Mouse (Mus musculus): ENCODE data around the gene Prkch. TPM values are rescaled to one million over a fixed set of nuclear protein-coding genes. Genes with fewer than 3 reads are reported as not detected.

Gene Prkch
- polyA plus RNA-seq, 1 experiment from 2014 or later, result 1.9 TPM

DNA sequence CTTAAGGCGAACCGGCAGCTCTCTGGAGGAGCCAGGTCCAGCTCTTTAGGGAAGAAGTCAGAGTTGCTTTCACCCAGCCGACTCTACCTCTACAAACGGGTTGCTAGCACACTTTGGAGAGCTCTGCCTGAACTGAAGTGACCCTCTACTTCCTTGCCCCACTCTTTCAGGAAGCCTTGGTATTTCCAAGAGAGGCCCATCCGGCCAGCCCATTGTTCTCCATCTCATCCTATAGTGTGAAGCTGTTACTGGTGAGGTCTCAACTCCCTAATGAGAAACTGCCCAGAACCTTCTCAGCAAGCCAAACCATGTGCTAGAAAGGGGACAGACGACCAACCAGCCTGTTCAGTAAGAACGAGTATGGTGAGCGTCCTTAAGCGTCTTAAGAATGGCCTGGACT lies 1.3 kb upstream of the Prkch start:
- peaks cover 50% of the 10 kb centered on the region for H3K27me3 ChIP-seq
- H3K36me3 ChIP-seq (replicated peaks), result no peaks in the 10 kb centered on the region
- no peak overlapping the region for H3K9ac ChIP-seq
- H3K4me1 ChIP-seq (replicated peaks), result no peaks in the 10 kb centered on the region; the same call in 1 of the 2 replicates
- no peak for ATAC-seq (ENCODE audit: insufficient read depth)
- H3K4me2 ChIP-seq, result no peak overlapping the region
- WGBS (ENCODE audit: insufficient replicate concordance), result 51% methylated on average over 9 of the region's 9 CpGs
- H3K4me3 ChIP-seq (replicated peaks), result no peak overlapping the region
- H3K27ac ChIP-seq (replicated peaks), result no peak overlapping the region
- H3K9me3 ChIP-seq (replicated peaks), result no peaks in the 10 kb centered on the region

DNA sequence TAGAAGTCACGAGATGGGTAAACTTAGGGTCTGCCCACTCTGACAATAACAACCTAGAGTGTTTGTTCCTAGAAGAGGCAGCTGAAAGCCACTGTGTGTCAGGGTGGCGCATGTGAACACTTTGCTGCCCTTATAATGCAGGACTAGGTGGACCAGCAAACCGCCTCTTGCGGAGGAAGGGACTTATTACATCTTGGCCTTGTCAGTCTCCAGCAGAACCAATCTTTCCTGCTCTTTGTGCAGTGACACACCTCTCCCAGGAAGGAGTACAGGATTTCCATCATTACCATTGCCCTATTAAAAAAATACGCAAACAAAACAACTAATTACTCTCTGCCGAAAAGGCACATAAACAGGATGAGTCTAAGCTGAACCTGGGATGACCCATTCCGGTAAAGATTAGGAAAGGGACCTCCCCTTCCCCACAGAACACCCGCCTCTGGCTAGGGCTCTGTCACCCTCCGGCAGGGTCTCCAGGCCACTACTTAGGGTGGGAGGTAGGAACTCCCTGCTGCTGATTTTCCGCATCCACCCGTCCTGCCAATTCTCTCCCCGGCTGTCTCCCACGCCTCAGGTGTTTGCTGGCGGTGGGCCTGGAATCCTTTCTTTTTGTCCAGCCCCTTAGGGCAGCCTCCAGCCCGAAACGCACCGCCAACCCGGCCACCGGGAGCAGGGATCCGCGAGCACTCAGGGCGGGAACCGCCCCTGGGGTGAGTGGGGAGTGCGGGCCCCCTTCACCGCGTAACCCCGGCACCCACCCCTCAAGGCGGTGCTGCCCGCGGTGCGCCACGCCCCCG lies 585 bp upstream of the Prkch start:
- Histone ChIP-seq H3K9me3 (replicated peaks) (no peaks in the 10 kb centered on the region), H3K4me1 (replicated peaks) (no peaks in the 10 kb centered on the region; the same call in 1 of the 2 replicates), H3K9ac (no peak overlapping the region), H3K4me3 (replicated peaks) (peak overlapping the region; percentile 59), H3K27ac (replicated peaks) (0 out of 2 replicates have a peak overlapping the region, but pooled peaks have one; percentile 19), H3K4me2 (peak overlapping the region; percentile 77), H3K27me3 (peaks cover 50% of the 10 kb centered on the region), H3K36me3 (replicated peaks) (no peaks in the 10 kb centered on the region)
- peak; percentile 60 for ATAC-seq (ENCODE audit: insufficient read depth)
- WGBS (ENCODE audit: insufficient replicate concordance), result 9% methylated on average over 33 of the region's 33 CpGs

DNA sequence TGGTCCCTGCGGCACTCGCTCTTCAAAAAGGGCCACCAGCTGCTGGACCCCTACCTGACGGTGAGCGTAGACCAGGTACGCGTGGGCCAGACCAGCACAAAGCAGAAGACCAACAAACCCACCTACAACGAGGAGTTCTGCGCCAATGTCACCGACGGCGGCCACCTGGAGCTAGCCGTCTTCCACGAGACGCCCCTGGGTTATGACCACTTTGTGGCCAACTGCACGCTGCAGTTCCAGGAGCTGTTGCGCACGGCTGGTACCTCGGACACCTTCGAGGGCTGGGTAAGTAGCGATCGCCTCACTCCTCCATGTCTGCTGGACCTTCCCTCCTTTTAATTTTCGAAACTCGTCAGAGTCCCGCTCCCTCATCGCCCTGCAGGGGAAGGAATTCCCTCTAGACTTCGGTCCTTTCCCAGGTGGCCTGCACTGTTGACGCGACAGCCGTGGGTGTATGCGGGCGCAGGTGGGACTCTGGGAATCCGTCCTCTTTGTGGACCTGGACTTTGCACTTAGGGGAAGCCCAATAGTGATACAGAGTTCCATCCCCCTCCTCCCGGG lies 725 bp downstream of the Prkch start:
- H3K27me3 ChIP-seq, result peaks cover 50% of the 10 kb centered on the region
- H3K4me3 ChIP-seq (replicated peaks), result peak overlapping the region; percentile 59
- peak overlapping the region; percentile 38; the same call in 1 of the 2 replicates for H3K9ac ChIP-seq
- no peak overlapping the region for H3K27ac ChIP-seq (replicated peaks)
- WGBS (ENCODE audit: insufficient replicate concordance), result under 1% methylated on average over 33 of the region's 33 CpGs
- H3K4me1 ChIP-seq (replicated peaks), result no peaks in the 10 kb centered on the region; the same call in 1 of the 2 replicates
- H3K4me2 ChIP-seq, result peak overlapping the region; percentile 77
- H3K36me3 ChIP-seq (replicated peaks), result no peaks in the 10 kb centered on the region
- no peaks in the 10 kb centered on the region for H3K9me3 ChIP-seq (replicated peaks)
- no peak for ATAC-seq (ENCODE audit: insufficient read depth)

DNA sequence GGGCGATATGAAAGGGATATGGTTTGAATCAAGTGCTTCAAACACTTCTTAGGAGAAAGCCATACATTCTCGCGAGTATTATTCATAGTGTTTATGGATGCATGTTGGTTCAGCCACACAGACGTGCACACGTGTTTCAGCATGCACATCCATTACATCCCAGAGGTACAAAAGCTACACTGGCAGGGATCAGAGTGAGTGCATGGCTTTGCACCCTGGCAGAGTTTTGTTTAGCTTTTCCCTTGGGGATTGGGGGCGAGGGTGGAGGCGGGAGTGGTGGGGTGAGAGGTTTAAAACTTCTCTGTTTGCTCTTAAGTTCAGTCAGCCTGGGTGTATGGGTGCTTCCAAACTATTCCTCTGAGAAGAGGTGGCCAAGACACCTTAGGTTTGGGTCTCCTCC lies 1.3 kb downstream of the Prkch start:
- no peaks in the 10 kb centered on the region for H3K9me3 ChIP-seq (replicated peaks)
- peaks cover 50% of the 10 kb centered on the region for H3K27me3 ChIP-seq
- no peaks in the 10 kb centered on the region for H3K36me3 ChIP-seq (replicated peaks)
- ATAC-seq (ENCODE audit: insufficient read depth), result no peak
- peak overlapping the region; percentile 77 for H3K4me2 ChIP-seq
- no peak overlapping the region for H3K9ac ChIP-seq
- WGBS (ENCODE audit: insufficient replicate concordance), result 2% methylated on average over 7 of the region's 7 CpGs
- H3K4me3 ChIP-seq (replicated peaks), result peak overlapping the region; percentile 59
- no peak overlapping the region for H3K27ac ChIP-seq (replicated peaks)
- no peaks in the 10 kb centered on the region; the same call in 1 of the 2 replicates for H3K4me1 ChIP-seq (replicated peaks)

DNA sequence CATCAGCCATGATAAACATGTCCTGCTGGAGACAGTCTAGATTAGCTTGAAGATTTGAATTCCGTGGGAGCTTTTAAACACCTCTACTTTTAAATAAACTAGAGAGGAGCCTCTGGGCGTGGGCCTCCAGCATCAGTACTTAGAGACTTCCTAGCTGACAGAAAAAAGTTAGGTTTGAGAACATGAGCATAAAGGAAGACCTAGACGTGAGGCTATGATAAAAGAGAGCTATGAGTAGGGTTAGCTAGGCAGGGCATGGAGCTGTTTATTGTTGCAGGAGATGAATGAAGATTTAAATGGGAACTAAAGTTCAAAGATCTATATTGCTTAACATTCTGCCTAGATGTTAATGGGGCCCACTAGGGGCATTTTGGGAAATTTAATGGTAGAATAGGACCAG lies 2.7 kb downstream of the Prkch start:
- Histone ChIP-seq H3K9ac (no peak overlapping the region), H3K4me2 (no peak overlapping the region), H3K27ac (replicated peaks) (no peak overlapping the region), H3K9me3 (replicated peaks) (no peaks in the 10 kb centered on the region), H3K4me3 (replicated peaks) (no peak overlapping the region), H3K27me3 (peaks cover 41% of the 10 kb centered on the region), H3K36me3 (replicated peaks) (no peaks in the 10 kb centered on the region), H3K4me1 (replicated peaks) (no peaks in the 10 kb centered on the region; the same call in 1 of the 2 replicates)
- no peak for ATAC-seq (ENCODE audit: insufficient read depth)
- WGBS (ENCODE audit: insufficient replicate concordance), result 28% methylated on average over 3 of the region's 3 CpGs

DNA sequence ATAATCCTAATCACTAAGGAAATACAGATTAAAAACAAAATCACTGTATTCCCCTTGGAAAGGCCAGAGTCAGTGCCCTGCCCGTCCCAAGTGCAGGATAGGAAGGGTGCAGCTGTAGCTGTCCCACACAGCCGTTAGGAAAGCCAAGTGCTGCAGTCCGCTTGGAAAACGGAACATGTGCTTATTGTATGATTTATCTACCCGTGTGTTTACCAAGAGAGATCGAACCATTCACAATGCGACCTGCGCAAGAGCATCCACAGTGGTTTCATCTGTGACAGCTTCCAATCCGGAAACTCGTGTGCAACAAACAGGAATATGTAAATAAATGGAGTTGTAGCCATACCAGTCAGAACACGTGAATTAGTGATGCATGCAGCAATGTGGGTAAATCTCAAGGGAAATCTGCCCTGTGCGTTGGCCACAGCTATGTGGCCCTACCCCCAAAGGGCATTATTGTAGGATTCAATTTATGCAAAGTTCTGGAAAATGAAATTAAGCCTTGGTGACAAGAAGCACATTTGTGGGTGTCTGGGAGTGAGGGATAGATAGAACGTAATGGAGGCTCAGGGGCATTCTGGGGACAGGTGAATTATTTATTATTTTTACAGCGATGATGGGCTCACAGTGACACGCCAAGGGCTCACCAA lies 6.2 kb downstream of the Prkch start:
- no peak overlapping the region for H3K4me3 ChIP-seq (replicated peaks)
- no peak overlapping the region for H3K9ac ChIP-seq
- no peak for ATAC-seq (ENCODE audit: insufficient read depth)
- H3K4me2 ChIP-seq, result no peak overlapping the region
- H3K27me3 ChIP-seq, result peaks cover 14% of the 10 kb centered on the region
- WGBS (ENCODE audit: insufficient replicate concordance), result 70% methylated on average over 15 of the region's 15 CpGs
- no peaks in the 10 kb centered on the region; the same call in 1 of the 2 replicates for H3K4me1 ChIP-seq (replicated peaks)
- H3K36me3 ChIP-seq (replicated peaks), result no peaks in the 10 kb centered on the region
- no peak overlapping the region for H3K27ac ChIP-seq (replicated peaks)
- no peaks in the 10 kb centered on the region for H3K9me3 ChIP-seq (replicated peaks)

DNA sequence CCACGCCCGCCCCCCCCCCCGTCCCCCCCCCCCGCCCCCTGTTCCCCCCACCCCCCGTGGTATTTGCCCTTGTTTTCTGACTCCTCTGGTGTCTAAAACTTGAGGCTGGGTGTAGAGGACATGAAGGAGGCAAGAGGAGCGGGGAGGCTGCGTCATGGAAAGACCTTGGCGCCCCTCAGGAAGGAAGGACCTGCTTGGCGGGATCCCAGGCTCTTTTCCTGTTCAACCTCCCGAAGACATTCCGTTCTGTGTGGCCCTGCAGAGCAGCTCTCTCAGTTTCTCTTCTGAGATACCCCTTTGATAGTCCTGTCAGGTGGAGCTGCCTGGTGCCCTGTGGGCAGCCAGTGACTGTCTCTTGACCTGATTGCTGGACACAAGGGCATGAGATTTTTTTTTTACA lies 7.0 kb downstream of the Prkch start:
- ATAC-seq (ENCODE audit: insufficient read depth), result no peak
- Histone ChIP-seq H3K9ac (no peak overlapping the region), H3K4me1 (replicated peaks) (no peaks in the 10 kb centered on the region; the same call in 1 of the 2 replicates), H3K4me2 (no peak overlapping the region), H3K4me3 (replicated peaks) (no peak overlapping the region), H3K27me3 (peaks cover 7% of the 10 kb centered on the region), H3K27ac (replicated peaks) (no peak overlapping the region), H3K36me3 (replicated peaks) (no peaks in the 10 kb centered on the region), H3K9me3 (replicated peaks) (no peaks in the 10 kb centered on the region)
- 52% methylated on average over 9 of the region's 11 CpGs for WGBS (ENCODE audit: insufficient replicate concordance)

DNA sequence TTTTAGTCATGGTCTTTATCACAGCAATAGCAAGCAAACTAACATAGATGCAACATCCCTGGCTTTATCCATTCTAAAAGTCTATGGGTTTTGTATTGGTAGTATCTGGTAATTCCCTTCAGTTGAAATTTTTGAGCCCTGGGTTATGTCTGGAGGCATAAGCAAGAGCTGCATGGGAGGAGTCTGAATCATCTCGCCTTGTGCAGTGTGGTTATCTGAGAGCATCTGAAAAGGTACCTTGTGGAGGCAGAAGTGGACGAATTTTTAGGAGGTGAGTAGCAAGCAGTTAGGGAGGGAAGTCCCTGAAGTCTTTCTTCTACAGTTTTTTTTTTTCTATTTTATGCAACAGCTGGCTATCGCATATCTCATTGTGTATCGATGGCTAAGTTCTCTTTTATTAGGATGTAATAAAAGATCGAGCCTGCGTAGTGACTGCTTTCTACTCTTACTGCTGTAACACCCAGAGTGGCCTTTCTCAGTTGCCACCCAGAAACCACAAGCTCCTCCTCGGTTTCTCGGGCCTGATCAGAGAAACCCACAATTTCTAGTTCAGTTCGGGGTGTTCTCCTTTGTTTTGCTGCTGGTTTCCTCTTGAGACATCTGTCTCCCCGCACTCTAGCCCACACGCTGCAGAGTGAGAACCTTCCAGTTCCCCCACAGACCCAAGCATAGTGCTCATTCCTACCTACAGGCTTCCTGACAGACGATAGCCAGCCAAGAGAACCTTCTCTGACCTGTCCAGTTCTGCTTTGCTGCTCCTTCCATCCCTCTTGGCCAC lies 8.6 kb downstream of the Prkch start:
- 27% methylated on average over 12 of the region's 12 CpGs for WGBS (ENCODE audit: insufficient replicate concordance)
- no peaks in the 10 kb centered on the region for H3K27me3 ChIP-seq
- no peak overlapping the region for H3K9ac ChIP-seq
- no peak overlapping the region for H3K4me3 ChIP-seq (replicated peaks)
- H3K9me3 ChIP-seq (replicated peaks), result no peaks in the 10 kb centered on the region
- H3K4me2 ChIP-seq, result no peak overlapping the region
- H3K4me1 ChIP-seq (replicated peaks), result no peaks in the 10 kb centered on the region; the same call in 1 of the 2 replicates
- no peak overlapping the region for H3K27ac ChIP-seq (replicated peaks)
- H3K36me3 ChIP-seq (replicated peaks), result no peaks in the 10 kb centered on the region
- no peak for ATAC-seq (ENCODE audit: insufficient read depth)

DNA sequence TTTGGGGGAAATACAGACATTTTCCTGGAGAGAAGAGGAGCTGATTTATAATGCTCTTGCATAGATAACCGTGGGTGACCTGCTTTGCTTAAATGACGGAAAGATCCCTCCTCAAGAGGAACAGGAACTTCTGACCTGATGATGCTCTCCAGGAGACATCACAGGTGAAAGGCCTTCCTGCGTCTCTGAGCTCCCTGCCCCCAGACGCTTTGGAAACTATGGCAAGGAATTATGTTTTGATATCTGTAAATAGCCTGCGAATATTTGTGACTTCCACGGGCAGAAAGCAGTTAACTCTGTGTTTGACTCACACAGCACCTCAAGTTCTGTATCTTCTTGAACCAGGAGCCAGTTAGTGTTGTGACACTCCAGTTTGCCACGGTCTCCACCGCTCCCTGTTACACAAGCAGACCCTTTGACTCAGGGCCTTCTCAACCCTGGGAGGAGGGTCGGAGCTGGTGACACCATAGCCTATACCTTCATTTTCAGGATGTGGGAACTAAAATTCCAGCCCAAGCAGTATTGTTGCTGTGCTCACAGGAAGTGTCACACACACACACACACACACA lies 9.7 kb downstream of the Prkch start:
- H3K4me3 ChIP-seq (replicated peaks), result no peak overlapping the region
- no peak overlapping the region for H3K9ac ChIP-seq
- H3K27ac ChIP-seq (replicated peaks), result no peak overlapping the region
- ATAC-seq (ENCODE audit: insufficient read depth), result no peak
- H3K9me3 ChIP-seq (replicated peaks), result no peaks in the 10 kb centered on the region
- H3K4me2 ChIP-seq, result no peak overlapping the region
- no peaks in the 10 kb centered on the region; the same call in 1 of the 2 replicates for H3K4me1 ChIP-seq (replicated peaks)
- 50% methylated on average over 9 of the region's 9 CpGs for WGBS (ENCODE audit: insufficient replicate concordance)
- H3K27me3 ChIP-seq, result no peaks in the 10 kb centered on the region
- H3K36me3 ChIP-seq (replicated peaks), result no peaks in the 10 kb centered on the region

DNA sequence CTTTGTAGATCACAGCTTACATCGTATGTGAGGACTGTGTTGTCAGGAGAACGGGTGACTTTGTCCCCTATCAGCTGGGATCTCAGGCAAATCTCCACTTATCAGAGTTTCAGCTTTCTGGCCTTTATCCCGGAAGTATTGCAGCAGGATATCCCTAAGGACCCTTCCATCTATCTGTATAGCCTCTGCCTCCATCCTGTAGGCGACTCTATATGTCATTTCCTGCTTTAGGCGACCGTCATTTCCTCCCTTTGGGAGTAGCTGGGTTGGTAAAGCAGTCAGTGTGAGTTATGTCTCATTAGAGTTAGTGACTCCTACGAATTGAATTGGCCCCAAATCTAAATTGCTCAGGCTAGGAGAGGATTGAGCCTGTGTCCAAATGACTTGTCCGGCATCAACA lies 10.6 kb downstream of the Prkch start:
- no peaks in the 10 kb centered on the region for H3K36me3 ChIP-seq (replicated peaks)
- no peaks in the 10 kb centered on the region; the same call in 1 of the 2 replicates for H3K4me1 ChIP-seq (replicated peaks)
- ATAC-seq (ENCODE audit: insufficient read depth), result no peak
- H3K27me3 ChIP-seq, result no peaks in the 10 kb centered on the region
- WGBS (ENCODE audit: insufficient replicate concordance), result 31% methylated on average over 8 of the region's 8 CpGs
- no peak overlapping the region for H3K9ac ChIP-seq
- H3K9me3 ChIP-seq (replicated peaks), result no peaks in the 10 kb centered on the region
- no peak overlapping the region for H3K4me3 ChIP-seq (replicated peaks)
- no peak overlapping the region for H3K27ac ChIP-seq (replicated peaks)
- no peak overlapping the region for H3K4me2 ChIP-seq

Measured in liver, embryonic 15.5 days (tissue).